13 mouse cellular contexts compared by ENCODE assay signal in genomic region chr11:69894671-69895070, GRCm38 (mm10). TPM values are rescaled to one million over a fixed set of nuclear protein-coding genes. Genes with fewer than 3 reads are reported as not detected.
DNase-seq lines count a peak whose midpoint lies in the region; ATAC-seq and TF ChIP-seq lines count a peak whose summit lies in the region.
"Had no signal": no experiment of that assay in that cellular context is flagged by ENCODE, and none has a peak within 500 bp of the region (broad histone marks: within the 10 kb centered on the region; RNA-seq: fewer than 3 reads in every experiment).

No protein-coding gene starts in this region.

- H3K9me3 ChIP-seq in lung, embryonic 16.5 days (ENCODE audit: control insufficient read depth, low read length), result no peaks in the 10 kb centered on the region
- no peaks in the 10 kb centered on the region for H3K9me3 ChIP-seq in hindbrain, embryonic 10.5 days
- no peaks in the 10 kb centered on the region for H3K9me3 ChIP-seq in midbrain, embryonic 13.5 days
- no peaks in the 10 kb centered on the region for H3K9me3 ChIP-seq in intestine, postnatal 0 days (ENCODE audit: control insufficient read depth)
- no peaks in the 10 kb centered on the region for H3K9me3 ChIP-seq in embryonic facial prominence, embryonic 10.5 days

- no peak for TF ChIP-seq CTCF in intestine, postnatal 0 days (IDR thresholded peaks at IDR 0.05; ENCODE audit: low read depth)

- no peak overlapping the region for H3K4me3 ChIP-seq in lung, embryonic 16.5 days (ENCODE audit: low read length)
- H3K4me3 ChIP-seq in hindbrain, embryonic 10.5 days, result no peak overlapping the region
- H3K4me3 ChIP-seq in midbrain, embryonic 13.5 days (replicated peaks), result no peak overlapping the region
- H3K4me3 ChIP-seq in intestine, postnatal 0 days (ENCODE audit: low read depth, low read length), result no peak overlapping the region
- no peak overlapping the region for H3K4me3 ChIP-seq in embryonic facial prominence, embryonic 10.5 days

- DNase-seq in lung, postnatal 10 days, result no peak
- peak; percentile 82 to 83 for DNase-seq in natural killer cell, adult 2 months (ENCODE audit: low spot score in 2 of 2)
- DNase-seq in hindbrain, embryonic 10.5 days (ENCODE audit: low spot score), result no peak
- DNase-seq in embryonic facial prominence, embryonic 10.5 days (ENCODE audit: low spot score), result no peak
- DNase-seq: cerebellum, adult 8-10 months; lung, embryonic 14.5 days had no signal

- H3K27ac ChIP-seq in lung, embryonic 16.5 days (ENCODE audit: low read length), result no peak overlapping the region
- H3K27ac ChIP-seq in hindbrain, embryonic 10.5 days, result no peak overlapping the region
- no peak overlapping the region for H3K27ac ChIP-seq in midbrain, embryonic 13.5 days
- no peak overlapping the region for H3K27ac ChIP-seq in intestine, postnatal 0 days (ENCODE audit: low read depth, low read length)
- H3K27ac ChIP-seq in embryonic facial prominence, embryonic 10.5 days (replicated peaks), result no peak overlapping the region

- H3K4me1 ChIP-seq in lung, embryonic 16.5 days (replicated peaks; ENCODE audit: control insufficient read depth, insufficient read depth, low read length), result peaks cover 14% of the 10 kb centered on the region
- H3K4me1 ChIP-seq in hindbrain, embryonic 10.5 days (replicated peaks), result peaks cover 26% of the 10 kb centered on the region
- peaks cover 18% of the 10 kb centered on the region for H3K4me1 ChIP-seq in midbrain, embryonic 13.5 days (replicated peaks)
- H3K4me1 ChIP-seq in intestine, postnatal 0 days (replicated peaks; ENCODE audit: control insufficient read depth, insufficient read depth, low read length), result no peaks in the 10 kb centered on the region
- H3K4me1 ChIP-seq in embryonic facial prominence, embryonic 10.5 days, result peaks cover 33% of the 10 kb centered on the region

- no peak overlapping the region for H3K9ac ChIP-seq in lung, embryonic 16.5 days (ENCODE audit: low read length)
- H3K9ac ChIP-seq in midbrain, embryonic 13.5 days (replicated peaks), result no peak overlapping the region
- no peak overlapping the region for H3K9ac ChIP-seq in intestine, postnatal 0 days (ENCODE audit: low read depth, low read length)
- H3K9ac ChIP-seq: lung, embryonic 14.5 days had no signal

- no peaks in the 10 kb centered on the region for H3K36me3 ChIP-seq in lung, embryonic 16.5 days (ENCODE audit: control insufficient read depth, insufficient read depth, low read length)
- no peaks in the 10 kb centered on the region for H3K36me3 ChIP-seq in hindbrain, embryonic 10.5 days
- no peaks in the 10 kb centered on the region for H3K36me3 ChIP-seq in midbrain, embryonic 13.5 days
- H3K36me3 ChIP-seq in intestine, postnatal 0 days (ENCODE audit: control insufficient read depth, insufficient read depth), result no peaks in the 10 kb centered on the region
- H3K36me3 ChIP-seq in embryonic facial prominence, embryonic 10.5 days (replicated peaks), result peaks cover 10% of the 10 kb centered on the region; the same call in 1 of the 2 replicates

- WGBS in lung, embryonic 16.5 days, result 63% methylated on average over 5 of the region's 5 CpGs
- 85% methylated on average over 5 of the region's 5 CpGs for WGBS in hindbrain, embryonic 10.5 days
- 85% methylated on average over 5 of the region's 5 CpGs for WGBS in midbrain, embryonic 13.5 days
- 72% methylated on average over 5 of the region's 5 CpGs for WGBS in intestine, postnatal 0 days
- WGBS in embryonic facial prominence, embryonic 10.5 days, result 72% methylated on average over 5 of the region's 5 CpGs

- H3K4me2 ChIP-seq in lung, embryonic 16.5 days (ENCODE audit: low read depth, low read length), result no peak overlapping the region
- no peak overlapping the region for H3K4me2 ChIP-seq in midbrain, embryonic 13.5 days (replicated peaks)
- no peak overlapping the region for H3K4me2 ChIP-seq in intestine, postnatal 0 days (replicated peaks; ENCODE audit: low read depth)
- H3K4me2 ChIP-seq: lung, embryonic 14.5 days had no signal

- 0 out of 2 replicates have a peak, but pooled peaks have one; percentile 30 for ATAC-seq in lung, embryonic 16.5 days (ENCODE audit: low read depth)
- peak; percentile 90 to 97 for ATAC-seq in hematopoietic stem cell, adult 5-6 weeks (replicated peaks in 1 of 2; ENCODE audit: insufficient read depth in 1 of 2, low FRiP score in 2 of 2, low TSS enrichment in 1 of 2, low read depth in 1 of 2, poor library complexity in 2 of 2, severe bottlenecking in 2 of 2)
- no peak for ATAC-seq in midbrain, embryonic 13.5 days
- no peak for ATAC-seq in intestine, postnatal 0 days

- H3K27me3 ChIP-seq in lung, embryonic 16.5 days (ENCODE audit: control insufficient read depth, insufficient read depth, low read depth, low read length), result no peaks in the 10 kb centered on the region
- no peaks in the 10 kb centered on the region for H3K27me3 ChIP-seq in hindbrain, embryonic 10.5 days (ENCODE audit: insufficient read depth, poor library complexity, severe bottlenecking)
- no peaks in the 10 kb centered on the region for H3K27me3 ChIP-seq in midbrain, embryonic 13.5 days
- H3K27me3 ChIP-seq in intestine, postnatal 0 days (replicated peaks; ENCODE audit: control insufficient read depth, insufficient read depth, low read length), result no peaks in the 10 kb centered on the region
- no peaks in the 10 kb centered on the region; the same call in 1 of the 2 replicates for H3K27me3 ChIP-seq in embryonic facial prominence, embryonic 10.5 days (replicated peaks; ENCODE audit: low read depth, poor library complexity, severe bottlenecking)

RNA-seq across cellular contexts. Expression of gene Acap1, which starts 0.7 kb away (rescaled TPM):
- polyA plus RNA-seq in lung, embryonic 16.5 days (2015; fragmentation: Nextera tagmentation; extraction: Ambion mirVana), result 2.1 and 3.8 TPM in 2 replicates
- 136 and 171 TPM in 2 replicates for total RNA-seq in hematopoietic stem cell, adult 5-6 weeks (2017)
- 1.2 and 1.4 TPM in 2 replicates for polyA plus RNA-seq in hindbrain, embryonic 10.5 days (2016; fragmentation: Nextera tagmentation; extraction: Ambion mirVana)
- polyA plus RNA-seq in midbrain, embryonic 13.5 days (2015; fragmentation: Nextera tagmentation; extraction: Ambion mirVana), result 0.37 and 0.48 TPM in 2 replicates
- polyA plus RNA-seq in intestine, postnatal 0 days (2015; fragmentation: Nextera tagmentation; extraction: Ambion mirVana), result 1.1 TPM in 2 replicates
- 1.3 and 1.5 TPM in 2 replicates for polyA plus RNA-seq in embryonic facial prominence, embryonic 10.5 days (2016; fragmentation: Nextera tagmentation; extraction: Ambion mirVana)

RNA-seq across cellular contexts. Expression of gene 2810408A11Rik, which starts 6.1 kb away (rescaled TPM):
- polyA plus RNA-seq in lung, embryonic 16.5 days (2015; fragmentation: Nextera tagmentation; extraction: Ambion mirVana), result 7.9 and 8.6 TPM in 2 replicates
- total RNA-seq in hematopoietic stem cell, adult 5-6 weeks (2017), result 12.1 and 33.3 TPM in 2 replicates
- polyA plus RNA-seq in hindbrain, embryonic 10.5 days (2016; fragmentation: Nextera tagmentation; extraction: Ambion mirVana), result 11.4 and 15.2 TPM in 2 replicates
- polyA plus RNA-seq in midbrain, embryonic 13.5 days (2015; fragmentation: Nextera tagmentation; extraction: Ambion mirVana), result 16.1 and 17.1 TPM in 2 replicates
- 3.5 and 3.8 TPM in 2 replicates for polyA plus RNA-seq in intestine, postnatal 0 days (2015; fragmentation: Nextera tagmentation; extraction: Ambion mirVana)
- 14.7 and 14.8 TPM in 2 replicates for polyA plus RNA-seq in embryonic facial prominence, embryonic 10.5 days (2016; fragmentation: Nextera tagmentation; extraction: Ambion mirVana)

RNA-seq across cellular contexts. Expression of gene Neurl4, which starts 6.2 kb away (rescaled TPM):
- polyA plus RNA-seq in lung, embryonic 16.5 days (2015; fragmentation: Nextera tagmentation; extraction: Ambion mirVana), result 5.7 and 6.4 TPM in 2 replicates
- total RNA-seq in hematopoietic stem cell, adult 5-6 weeks (2017), result 23.3 and 34.1 TPM in 2 replicates
- 12.5 and 13.4 TPM in 2 replicates for polyA plus RNA-seq in hindbrain, embryonic 10.5 days (2016; fragmentation: Nextera tagmentation; extraction: Ambion mirVana)
- polyA plus RNA-seq in midbrain, embryonic 13.5 days (2015; fragmentation: Nextera tagmentation; extraction: Ambion mirVana), result 18.6 and 19.8 TPM in 2 replicates
- 9.7 and 10.3 TPM in 2 replicates for polyA plus RNA-seq in intestine, postnatal 0 days (2015; fragmentation: Nextera tagmentation; extraction: Ambion mirVana)
- polyA plus RNA-seq in embryonic facial prominence, embryonic 10.5 days (2016; fragmentation: Nextera tagmentation; extraction: Ambion mirVana), result 10.9 and 11.1 TPM in 2 replicates

RNA-seq across cellular contexts. Expression of gene Kctd11, which starts 13.5 kb away (rescaled TPM):
- 10.9 and 11.4 TPM in 2 replicates for polyA plus RNA-seq in lung, embryonic 16.5 days (2015; fragmentation: Nextera tagmentation; extraction: Ambion mirVana)
- total RNA-seq in hematopoietic stem cell, adult 5-6 weeks (2017), result 1.3 and 2.7 TPM in 2 replicates
- polyA plus RNA-seq in hindbrain, embryonic 10.5 days (2016; fragmentation: Nextera tagmentation; extraction: Ambion mirVana), result 5.2 and 6.8 TPM in 2 replicates
- 1.3 and 1.7 TPM in 2 replicates for polyA plus RNA-seq in midbrain, embryonic 13.5 days (2015; fragmentation: Nextera tagmentation; extraction: Ambion mirVana)
- polyA plus RNA-seq in intestine, postnatal 0 days (2015; fragmentation: Nextera tagmentation; extraction: Ambion mirVana), result 4.0 and 4.1 TPM in 2 replicates
- polyA plus RNA-seq in embryonic facial prominence, embryonic 10.5 days (2016; fragmentation: Nextera tagmentation; extraction: Ambion mirVana), result 6.8 and 7.0 TPM in 2 replicates

RNA-seq across cellular contexts. Expression of gene Tmem95, which starts 16.9 kb away (rescaled TPM):
- not detected in 2 replicates for polyA plus RNA-seq in lung, embryonic 16.5 days (2015; fragmentation: Nextera tagmentation; extraction: Ambion mirVana)
- total RNA-seq in hematopoietic stem cell, adult 5-6 weeks (2017), result not detected in 2 replicates
- not detected in 2 replicates for polyA plus RNA-seq in hindbrain, embryonic 10.5 days (2016; fragmentation: Nextera tagmentation; extraction: Ambion mirVana)
- not detected in 2 replicates for polyA plus RNA-seq in midbrain, embryonic 13.5 days (2015; fragmentation: Nextera tagmentation; extraction: Ambion mirVana)
- polyA plus RNA-seq in intestine, postnatal 0 days (2015; fragmentation: Nextera tagmentation; extraction: Ambion mirVana), result not detected in 2 replicates
- polyA plus RNA-seq in embryonic facial prominence, embryonic 10.5 days (2016; fragmentation: Nextera tagmentation; extraction: Ambion mirVana), result 0.31 TPM in 1 of 2 replicates, not detected in the other
- total RNA-seq: layer of hippocampus, adult 8-10 months had no signal
- polyA plus RNA-seq: heart, embryonic 14.5 days; lung, embryonic 14.5 days; neural tube, embryonic 14.5 days had no signal

Comparison
In these comparisons a context has a peak if more than half of its experiments do, and no peak if none do; other contexts are left out.
1. ATAC-seq: peak in lung, embryonic 16.5 days (single experiment) and hematopoietic stem cell, adult 5-6 weeks (2 of 2); none in midbrain, embryonic 13.5 days (single experiment) and intestine, postnatal 0 days (single experiment).
2. DNase-seq: peak in natural killer cell, adult 2 months (2 of 2); none in lung, postnatal 10 days (single experiment), hindbrain, embryonic 10.5 days (single experiment) and embryonic facial prominence, embryonic 10.5 days (single experiment).